Mouse (Mus musculus) stomach, embryonic 14.5 days (tissue): Measurements from ENCODE around the gene Ube2cbp. TPM values are rescaled to one million over a fixed set of nuclear protein-coding genes. Genes with fewer than 3 reads are reported as not detected.

Source experiments
- ATAC-seq: fragments of 200-750 bp; cut with Nextera tagmentation; 2 replicates; pipeline ENCODE4 v1.8.0; 2017; ENCODE audit warnings: low read depth, moderate TSS enrichment; ENCODE audit not compliant: insufficient number of reproducible peaks, insufficient read depth, low FRiP score
- H3K27ac ChIP-seq: fragments of 300-500 bp; sonication (generic); 2 replicates; pipeline ENCODE4 v1.5.1; 2014; ENCODE audit warnings: mild to moderate bottlenecking, low read length, moderate library complexity, mixed read lengths
- H3K27me3 ChIP-seq: fragments of 300-500 bp; sonication (generic); 2 replicates; pipeline ENCODE4 v1.6.1; 2014; ENCODE audit warnings: low read length, control low read depth, mixed read lengths; ENCODE audit not compliant: control insufficient read depth, insufficient read depth
- H3K36me3 ChIP-seq: fragments of 300-500 bp; sonication (generic); 2 replicates; pipeline ENCODE4 v1.6.1; 2014; ENCODE audit warnings: mild to moderate bottlenecking, control low read depth, low read length, moderate library complexity, mixed read lengths; ENCODE audit not compliant: control insufficient read depth, insufficient read depth
- H3K4me1 ChIP-seq: fragments of 300-500 bp; sonication (generic); 2 replicates; pipeline ENCODE4 v1.6.1; 2014; ENCODE audit warnings: low read length, control low read depth, mixed read lengths; ENCODE audit not compliant: control insufficient read depth, insufficient read depth
- H3K4me2 ChIP-seq: fragments of 300-500 bp; sonication (generic); replicated peaks from 2 replicates; pipeline ENCODE4 v1.6.1; 2014; ENCODE audit warnings: low read depth, low read length, control low read depth
- H3K4me3 ChIP-seq: fragments of 300-500 bp; sonication (generic); 2 replicates; pipeline ENCODE4 v1.5.1; 2014; ENCODE audit warnings: low read depth, low read length, control low read depth
- H3K9ac ChIP-seq: fragments of 300-500 bp; sonication (generic); replicated peaks from 2 replicates; pipeline ENCODE4 v1.6.1; 2014; ENCODE audit warnings: low read depth, mild to moderate bottlenecking, control low read depth, low read length, moderate library complexity, mixed read lengths
- H3K9me3 ChIP-seq: fragments of 300-500 bp; sonication (generic); 2 replicates; pipeline ENCODE4 v1.6.1; 2016; ENCODE audit warnings: low read depth, low read length, control low read depth; ENCODE audit not compliant: control insufficient read depth
- WGBS: fragments of 180-500 bp; shearing (Covaris S2); extraction: QIAGEN DNeasy Blood & Tissue Kit; methylation state at CpG from one replicate; pipeline ENCODE4 v1.1.7; 2014; 5-methylcytosine and 5-hydroxymethylcytosine counted together
- polyA plus RNA-seq: library from polyadenylated mRNA; unstranded; fragments of >200 nt; fragmentation: Nextera tagmentation; extraction: Ambion mirVana; gene quantifications from 2 replicates; pipeline ENCODE4 v1.2.1, GENCODE M21; 2014

Ube2cbp gene
- polyA plus RNA-seq, 1 experiment from 2014 or later: 5.5 TPM

- Histone ChIP-seq H3K36me3 (no peaks in the 10 kb centered on the region), H3K9ac (no peak overlapping the region), H3K9me3 (no peaks in the 10 kb centered on the region), H3K27me3 (no peaks in the 10 kb centered on the region), H3K4me1 (no peaks in the 10 kb centered on the region), H3K4me3 (no peak overlapping the region), H3K4me2 (no peak overlapping the region), H3K27ac (no peak overlapping the region)
- no peak for ATAC-seq
- WGBS: 33% methylated on average over 2 of the region's 2 CpGs
These were observed 198.1 kb downstream of the Ube2cbp start for GRCm38 (mm10) chr9:86266658-86267057.

Other genes starting within 250 kb of the Ube2cbp start
- 27.6 and 29.2 TPM in 2 replicates for gene Dop1a, start 2.2 kb upstream of the Ube2cbp start, polyA plus RNA-seq
- 29.2 and 36.4 TPM in 2 replicates for gene Pgm3, start 106.9 kb upstream of the Ube2cbp start, polyA plus RNA-seq
- gene Rwdd2a, start 107.0 kb upstream of the Ube2cbp start, polyA plus RNA-seq: 2.6 and 4.1 TPM in 2 replicates
- 10.3 and 12.3 TPM in 2 replicates for gene Me1, start 231.0 kb upstream of the Ube2cbp start, polyA plus RNA-seq